Mouse (Mus musculus): ENCODE results near the gene Hal.

The Hal gene

DNA sequence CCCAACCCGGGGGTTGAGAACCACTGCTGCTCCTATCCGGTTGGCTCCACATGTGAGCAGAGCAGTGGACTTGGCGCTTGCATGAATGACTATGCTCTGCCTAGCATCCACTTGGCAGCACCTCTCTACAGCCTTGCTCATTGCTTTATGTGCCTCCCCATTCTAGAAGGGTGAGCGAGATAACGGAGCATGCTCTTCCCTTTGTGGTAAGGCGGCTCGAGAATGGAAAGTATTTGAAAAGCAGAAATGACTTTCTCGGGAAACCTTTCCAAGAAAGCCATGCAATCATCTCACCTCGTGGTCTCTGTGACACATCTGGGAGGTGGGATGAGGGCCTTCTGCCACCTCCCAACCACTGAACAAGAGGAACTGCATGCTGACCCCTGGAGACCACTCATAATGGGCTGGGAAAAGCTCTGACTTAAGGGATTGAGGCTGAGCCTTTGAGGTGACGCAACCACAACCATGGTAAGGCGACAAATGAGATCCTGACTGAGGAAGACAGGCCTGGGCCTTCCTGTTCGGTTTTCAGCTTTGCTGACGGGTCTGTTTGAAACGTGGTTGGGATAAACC, 76.0 kb downstream of the Hal start:
- 88% methylated on average over 14 of the region's 14 CpGs for WGBS

GRCm38 (mm10) chr10:93567066-93567465, 78.5 kb downstream of the Hal start:
- WGBS, result 89% methylated on average over 10 of the region's 10 CpGs

DNA sequence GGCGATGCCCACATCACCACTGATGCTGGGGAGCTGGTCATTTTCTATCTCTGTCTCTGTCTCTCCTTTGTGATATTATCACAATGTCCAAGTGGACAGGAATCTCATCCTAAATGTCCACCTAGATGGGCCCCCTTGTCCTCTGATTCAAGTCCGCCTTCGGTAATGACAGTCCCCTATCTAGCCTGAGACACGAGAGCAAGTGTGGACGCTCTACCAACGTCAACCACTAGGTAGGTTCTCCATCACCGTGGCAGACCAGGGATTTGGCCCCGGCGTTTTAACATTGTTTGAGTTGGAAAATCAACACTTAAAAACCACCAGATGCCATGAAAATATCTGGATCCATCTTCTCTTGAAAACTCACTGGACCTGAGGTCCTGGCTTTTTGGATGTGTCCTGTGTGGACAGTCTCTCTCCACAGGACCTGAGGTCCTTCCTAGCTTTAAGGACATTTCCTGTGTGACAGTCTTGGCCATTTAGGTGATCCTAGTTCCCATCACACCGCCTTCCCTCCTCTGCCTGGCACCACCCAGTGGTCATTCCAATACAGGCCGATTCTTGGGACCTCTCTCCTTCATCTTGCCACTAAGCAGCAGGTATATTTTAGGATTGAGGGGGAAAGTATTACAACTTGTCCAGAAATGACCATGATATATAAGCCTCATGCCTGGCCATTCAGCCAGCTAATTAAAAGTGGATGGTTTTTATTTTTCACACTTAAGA, 79.4 kb downstream of the Hal start:
- WGBS, result 93% methylated on average over 11 of the region's 11 CpGs

- 83% methylated on average over 6 of the region's 6 CpGs for WGBS
Observed at GRCm38 (mm10) chr10:93568671-93569070, 80.1 kb downstream of the Hal start.

Measured in cerebral cortex, adult 2 months (tissue).